Mouse (Mus musculus) kidney, postnatal 10 days (tissue): ENCODE measurements around the gene Olfr101.

Experiments used
- DNase-seq: peaks from one replicate; pipeline ENCODE4 v3.0.0; 2021; ENCODE audit warnings: mixed read lengths

Gene Olfr101

GRCm38 (mm10) chr17:37304213-37304612 lies at the start of gene Olfr101:
Gene Olfr101, minus strand, starts transcription at chr17:37304313.
- DNase-seq, result no peak

- no peak for DNase-seq
Observed at GRCm38 (mm10) chr17:37339598-37339997, 35.5 kb upstream of the Olfr101 start, which contains the start of gene Olfr103. Gene Olfr103, minus strand, starts transcription at chr17:37339698.

GRCm38 (mm10) chr17:37316954-37317353 lies 12.8 kb upstream of the Olfr101 start, which contains the start of gene Olfr102:
Gene Olfr102, minus strand, starts transcription at chr17:37317054.
- no peak for DNase-seq

- DNase-seq, result no peak
Observed at GRCm38 (mm10) chr17:37310146-37310699, 6.1 kb upstream of the Olfr101 start.

GRCm38 (mm10) chr17:37308483-37308882 lies 4.4 kb upstream of the Olfr101 start:
- DNase-seq, result no peak

GRCm38 (mm10) chr17:37283360-37283759 lies 20.8 kb downstream of the Olfr101 start, which contains the start of gene Olfr99:
Gene Olfr99, minus strand, starts transcription at chr17:37283460.
- DNase-seq, result no peak

GRCm38 (mm10) chr17:37280331-37280730 lies 23.8 kb downstream of the Olfr101 start:
- no peak for DNase-seq

GRCm38 (mm10) chr17:37276573-37276972 lies 27.5 kb downstream of the Olfr101 start:
- DNase-seq, result no peak

GRCm38 (mm10) chr17:37275626-37276248 lies 28.4 kb downstream of the Olfr101 start:
- DNase-seq, result no peak

- DNase-seq, result peak; percentile 44
Observed at GRCm38 (mm10) chr17:37270702-37271092, 33.4 kb downstream of the Olfr101 start.

GRCm38 (mm10) chr17:37270058-37270701 lies 33.9 kb downstream of the Olfr101 start, which contains the start of gene H2-M3:
Gene H2-M3, plus strand, starts transcription at chr17:37270220.
- peak; percentile 91 for DNase-seq

GRCm38 (mm10) chr17:37263626-37264025 lies 40.5 kb downstream of the Olfr101 start, which contains the start of gene Olfr98:
Gene Olfr98, minus strand, starts transcription at chr17:37263749.
- DNase-seq, result no peak

GRCm38 (mm10) chr17:37250544-37250943 lies 53.6 kb downstream of the Olfr101 start:
- DNase-seq, result peak; percentile 31

GRCm38 (mm10) chr17:37249460-37249859 lies 54.7 kb downstream of the Olfr101 start:
- no peak for DNase-seq
